In genomic region chr2:73019371-73020146, GRCm38 (mm10) we compare ENCODE assay signal across 8 mouse cellular contexts. TPM values are rescaled to one million over a fixed set of nuclear protein-coding genes. Genes with fewer than 3 reads are reported as not detected.
DNase-seq lines count a peak whose midpoint lies in the region; ATAC-seq lines count a peak whose summit lies in the region.

No protein-coding gene starts in this region.

- peak; percentile 49; the same call in 1 of the 2 replicates for ATAC-seq in cerebellum, adult (ENCODE audit: insufficient number of reproducible peaks, low FRiP score, low TSS enrichment)
- peak; percentile 58 for ATAC-seq in monocyte, adult 5-6 weeks (replicated peaks; ENCODE audit: insufficient number of reproducible peaks, low FRiP score, low TSS enrichment, poor library complexity, severe bottlenecking)

- peak; percentile 96 for DNase-seq in heart, adult 11 months
- no peak for DNase-seq in heart, adult 8-10 months (ENCODE audit: low spot score)
- DNase-seq in gastrocnemius, postnatal 25 days, result peak; percentile 30
- peak; percentile 77 to 87 for DNase-seq in layer of hippocampus, adult 8-10 months (ENCODE audit: low spot score in 2 of 2)
- DNase-seq in retina, postnatal 1 day, result no peak
- no peak for DNase-seq in MN1 (ENCODE audit: low spot score)

RNA-seq across cellular contexts. Expression of gene Gm11084, which starts 33.0 kb away (rescaled TPM):
- total RNA-seq in heart, adult 8-10 months (2022), result not detected
- total RNA-seq in gastrocnemius, postnatal 25 days (2021), result not detected
- not detected for total RNA-seq in layer of hippocampus, adult 8-10 months (2022)
- not detected in 3 replicates for total RNA-seq in monocyte, adult 5-6 weeks (2017)

RNA-seq across cellular contexts. Expression of gene Sp3, which starts 39.3 kb away (rescaled TPM):
- total RNA-seq in heart, adult 8-10 months (2022), result 10 to 100 TPM; 31.0 to 34.0 (median 32.0) TPM
- total RNA-seq in gastrocnemius, postnatal 25 days (2021), result 10 to 100 TPM; 19.5 to 20.4 TPM
- 10 to 100 TPM; 58.5 to 74.7 (median 68.0) TPM for total RNA-seq in layer of hippocampus, adult 8-10 months (2022)
- 204 to 233 TPM (median 229 TPM) in 3 replicates for total RNA-seq in monocyte, adult 5-6 weeks (2017)

Comparison
In these comparisons a context has a peak if more than half of its experiments do, and no peak if none do; other contexts are left out.
1. DNase-seq: peak in heart, adult 11 months (single experiment), gastrocnemius, postnatal 25 days (single experiment) and layer of hippocampus, adult 8-10 months (2 of 2); none in heart, adult 8-10 months (single experiment), retina, postnatal 1 day (single experiment) and MN1 (single experiment).